Mouse (Mus musculus) MEL (cell line): ENCODE measurements around the gene Atg7.
A peak's percentile ranks its signal among the peaks of the same experiment; 100 is the strongest.

Experiments
- BHLHE40 ChIP-seq: IDR thresholded peaks from 2 replicates; pipeline ENCODE4 v1.6.1; 2012; ENCODE audit warnings: low read depth, mild to moderate bottlenecking, inconsistent platforms, low read length, improper control_type of control experiment, borderline replicate concordance
- CTCF ChIP-seq, 3 experiments: IDR thresholded peaks in 2 of 3; conservative IDR thresholded peaks in 1 of 3; 2 replicates each; pipeline ENCODE4 v1.5.1; 2011 to 2012; ENCODE audit warnings: low read length in 3 of 3, low read depth in 2 of 3, mild to moderate bottlenecking in 2 of 3, improper control_type of control experiment in 1 of 3, inconsistent platforms in 1 of 3, mixed read lengths in 1 of 3, moderate library complexity in 1 of 3; ENCODE audit not compliant: control insufficient read depth in 1 of 3, insufficient read depth in 1 of 3, poor library complexity in 1 of 3, severe bottlenecking in 1 of 3
- POLR2AphosphoS2 ChIP-seq: IDR thresholded peaks from 2 replicates; pipeline ENCODE4 v1.6.1; 2011; ENCODE audit warnings: low read length, improper control_type of control experiment
- RAD21 ChIP-seq: IDR thresholded peaks from 2 replicates; pipeline ENCODE4 v1.6.1; 2011; ENCODE audit warnings: mild to moderate bottlenecking, low read depth, low read length, improper control_type of control experiment
- USF1 ChIP-seq: IDR thresholded peaks from 2 replicates; pipeline ENCODE4 v1.6.1; 2014; ENCODE audit warnings: low read depth, mild to moderate bottlenecking, inconsistent platforms, low read length, improper control_type of control experiment, moderate library complexity

- TF ChIP-seq RAD21 (no peak), CTCF (IDR thresholded peaks at IDR 0.05 in 2 of 3, conservative IDR thresholded peaks at IDR 0.05 in 1 of 3; ENCODE audit: control insufficient read depth in 1 of 3, insufficient read depth in 1 of 3, low read depth in 2 of 3, low read length in 3 of 3, poor library complexity in 1 of 3, severe bottlenecking in 1 of 3) (no peak), USF1 (no peak), BHLHE40 (peak; percentile 24; the same call in 1 of the 2 replicates), POLR2AphosphoS2 (no peak)
These were observed 175.1 kb downstream of the Atg7 start for GRCm38 (mm10) chr6:114817948-114818347.
